Mouse (Mus musculus): Measurements from ENCODE around the gene Sugct. TPM values are rescaled to one million over a fixed set of nuclear protein-coding genes. Genes with fewer than 3 reads are reported as not detected.

Sugct gene
- polyA plus RNA-seq, 1 experiment = 0.18 TPM

GRCm38 (mm10) chr13:17027846-17028529 lies 667.4 kb downstream of the Sugct start:
- no peak for DNase-seq (ENCODE audit: low read depth in 1 of 2, low spot score in 2 of 2)
- TF ChIP-seq POLR2A (IDR thresholded peaks at IDR 0.05; ENCODE audit: low read depth, low read length) (no peak), CTCF (IDR thresholded peaks at IDR 0.05; ENCODE audit: extremely low read depth, insufficient read depth, insufficient read length, insufficient replicate concordance) (no peak)
- no peaks in the 10 kb centered on the region for H3K27me3 ChIP-seq (ENCODE audit: control insufficient read depth, insufficient read depth, low read length)
- H3K4me1 ChIP-seq (ENCODE audit: control insufficient read depth, insufficient read depth, insufficient read length) = peaks cover 2% of the 10 kb centered on the region; the same call in 1 of the 2 replicates
- H3K36me3 ChIP-seq (ENCODE audit: control insufficient read depth, insufficient read depth, low read length) = no peaks in the 10 kb centered on the region
- WGBS = 60% methylated on average over 4 of the region's 4 CpGs
- H3K27ac ChIP-seq (ENCODE audit: insufficient read depth, low read length) = no peak overlapping the region
- H3K4me3 ChIP-seq (ENCODE audit: extremely low read depth, insufficient read depth, insufficient read length) = no peak overlapping the region

GRCm38 (mm10) chr13:17027001-17027400 lies 668.4 kb downstream of the Sugct start:
- no peak for DNase-seq (ENCODE audit: low read depth in 1 of 2, low spot score in 2 of 2)
- no peaks in the 10 kb centered on the region for H3K27me3 ChIP-seq (ENCODE audit: control insufficient read depth, insufficient read depth, low read length)
- no peaks in the 10 kb centered on the region for H3K36me3 ChIP-seq (ENCODE audit: control insufficient read depth, insufficient read depth, low read length)
- no peak overlapping the region for H3K27ac ChIP-seq (ENCODE audit: insufficient read depth, low read length)
- peaks cover 2% of the 10 kb centered on the region; the same call in 1 of the 2 replicates for H3K4me1 ChIP-seq (ENCODE audit: control insufficient read depth, insufficient read depth, insufficient read length)
- WGBS = 95% methylated on average over 2 of the region's 2 CpGs
- no peak overlapping the region for H3K4me3 ChIP-seq (ENCODE audit: extremely low read depth, insufficient read depth, insufficient read length)
- no peak for TF ChIP-seq CTCF (IDR thresholded peaks at IDR 0.05; ENCODE audit: extremely low read depth, insufficient read depth, insufficient read length, insufficient replicate concordance)
- no peak for TF ChIP-seq POLR2A (IDR thresholded peaks at IDR 0.05; ENCODE audit: low read depth, low read length)

- Histone ChIP-seq H3K27ac (ENCODE audit: insufficient read depth, low read length) (no peak overlapping the region), H3K4me3 (ENCODE audit: extremely low read depth, insufficient read depth, insufficient read length) (no peak overlapping the region), H3K4me1 (ENCODE audit: control insufficient read depth, insufficient read depth, insufficient read length) (no peaks in the 10 kb centered on the region), H3K36me3 (ENCODE audit: control insufficient read depth, insufficient read depth, low read length) (no peaks in the 10 kb centered on the region), H3K27me3 (ENCODE audit: control insufficient read depth, insufficient read depth, low read length) (no peaks in the 10 kb centered on the region)
- TF ChIP-seq POLR2A (IDR thresholded peaks at IDR 0.05; ENCODE audit: low read depth, low read length) = no peak
- no peak for TF ChIP-seq CTCF (IDR thresholded peaks at IDR 0.05; ENCODE audit: extremely low read depth, insufficient read depth, insufficient read length, insufficient replicate concordance)
- WGBS = 87% methylated on average over 2 of the region's 2 CpGs
- no peak for DNase-seq (ENCODE audit: low read depth in 1 of 2, low spot score in 2 of 2)
These were observed 698.9 kb downstream of the Sugct start for GRCm38 (mm10) chr13:16996464-16996863.

- H3K4me1 ChIP-seq (ENCODE audit: control insufficient read depth, insufficient read depth, insufficient read length) = no peaks in the 10 kb centered on the region
- no peak overlapping the region for H3K4me3 ChIP-seq (ENCODE audit: extremely low read depth, insufficient read depth, insufficient read length)
- no peaks in the 10 kb centered on the region for H3K36me3 ChIP-seq (ENCODE audit: control insufficient read depth, insufficient read depth, low read length)
- TF ChIP-seq POLR2A (IDR thresholded peaks at IDR 0.05; ENCODE audit: low read depth, low read length) (no peak), CTCF (IDR thresholded peaks at IDR 0.05; ENCODE audit: extremely low read depth, insufficient read depth, insufficient read length, insufficient replicate concordance) (no peak)
- H3K27me3 ChIP-seq (ENCODE audit: control insufficient read depth, insufficient read depth, low read length) = no peaks in the 10 kb centered on the region
- no peak for DNase-seq (ENCODE audit: low read depth in 1 of 2, low spot score in 2 of 2)
- 87% methylated on average over 3 of the region's 3 CpGs for WGBS
- no peak overlapping the region for H3K27ac ChIP-seq (ENCODE audit: insufficient read depth, low read length)
These were observed 700.0 kb downstream of the Sugct start for GRCm38 (mm10) chr13:16995321-16995720.

- Histone ChIP-seq H3K4me3 (ENCODE audit: extremely low read depth, insufficient read depth, insufficient read length) (no peak overlapping the region), H3K27ac (ENCODE audit: insufficient read depth, low read length) (no peak overlapping the region), H3K36me3 (ENCODE audit: control insufficient read depth, insufficient read depth, low read length) (no peaks in the 10 kb centered on the region), H3K4me1 (ENCODE audit: control insufficient read depth, insufficient read depth, insufficient read length) (no peaks in the 10 kb centered on the region), H3K27me3 (ENCODE audit: control insufficient read depth, insufficient read depth, low read length) (no peaks in the 10 kb centered on the region)
- no peak for DNase-seq (ENCODE audit: low read depth in 1 of 2, low spot score in 2 of 2)
- TF ChIP-seq POLR2A (IDR thresholded peaks at IDR 0.05; ENCODE audit: low read depth, low read length) = no peak
- TF ChIP-seq CTCF (IDR thresholded peaks at IDR 0.05; ENCODE audit: extremely low read depth, insufficient read depth, insufficient read length, insufficient replicate concordance) = no peak
- 87% methylated on average over 6 of the region's 6 CpGs for WGBS
These were observed 717.6 kb downstream of the Sugct start for GRCm38 (mm10) chr13:16977743-16978142.

- Histone ChIP-seq H3K36me3 (ENCODE audit: control insufficient read depth, insufficient read depth, low read length) (no peaks in the 10 kb centered on the region), H3K4me1 (ENCODE audit: control insufficient read depth, insufficient read depth, insufficient read length) (no peaks in the 10 kb centered on the region)
- 90% methylated on average over 2 of the region's 2 CpGs for WGBS
These were observed 724.1 kb downstream of the Sugct start for GRCm38 (mm10) chr13:16971277-16971676.

GRCm38 (mm10) chr13:16968995-16969394 lies 726.4 kb downstream of the Sugct start:
- Histone ChIP-seq H3K4me3 (ENCODE audit: extremely low read depth, insufficient read depth, insufficient read length) (no peak overlapping the region), H3K36me3 (ENCODE audit: control insufficient read depth, insufficient read depth, low read length) (no peaks in the 10 kb centered on the region)

More at GRCm38 (mm10) chr13:16971277-16971676, 724.1 kb downstream of the Sugct start:
- no peak overlapping the region for H3K27ac ChIP-seq (ENCODE audit: insufficient read depth, low read length)
- TF ChIP-seq POLR2A (IDR thresholded peaks at IDR 0.05; ENCODE audit: low read depth, low read length) (no peak), CTCF (IDR thresholded peaks at IDR 0.05; ENCODE audit: extremely low read depth, insufficient read depth, insufficient read length, insufficient replicate concordance) (no peak)
- H3K4me3 ChIP-seq (ENCODE audit: extremely low read depth, insufficient read depth, insufficient read length) = no peak overlapping the region
- DNase-seq (ENCODE audit: low read depth in 1 of 2, low spot score in 2 of 2) = no peak
- H3K27me3 ChIP-seq (ENCODE audit: control insufficient read depth, insufficient read depth, low read length) = no peaks in the 10 kb centered on the region

More at GRCm38 (mm10) chr13:16968995-16969394, 726.4 kb downstream of the Sugct start:
- Histone ChIP-seq H3K27ac (ENCODE audit: insufficient read depth, low read length) (no peak overlapping the region), H3K27me3 (ENCODE audit: control insufficient read depth, insufficient read depth, low read length) (no peaks in the 10 kb centered on the region), H3K4me1 (ENCODE audit: control insufficient read depth, insufficient read depth, insufficient read length) (no peaks in the 10 kb centered on the region)
- 96% methylated on average over 5 of the region's 5 CpGs for WGBS
- TF ChIP-seq CTCF (IDR thresholded peaks at IDR 0.05; ENCODE audit: extremely low read depth, insufficient read depth, insufficient read length, insufficient replicate concordance) (no peak), POLR2A (IDR thresholded peaks at IDR 0.05; ENCODE audit: low read depth, low read length) (no peak)
- DNase-seq (ENCODE audit: low read depth in 1 of 2, low spot score in 2 of 2) = no peak

All from spleen, adult 2 months (tissue).